Mouse (Mus musculus) thymus, postnatal 0 days (tissue): Measurements from ENCODE around the gene Ch25h. TPM values are rescaled to one million over a fixed set of nuclear protein-coding genes. Genes with fewer than 3 reads are reported as not detected.

Source experiments
- DNase-seq: peaks from one replicate; pipeline ENCODE4 v3.0.0-alpha.2; 2015; ENCODE audit warnings: low spot score
- polyA plus RNA-seq: library from polyadenylated mRNA; unstranded; fragments of >200 nt; fragmentation: Nextera tagmentation; extraction: Ambion mirVana; gene quantifications from 2 replicates; pipeline ENCODE4 v1.2.1, GENCODE M21; 2015

Gene Ch25h
- polyA plus RNA-seq = 1.3 and 2.0 TPM in 2 replicates

GRCm38 (mm10) chr19:34474991-34475971 is at the start of gene Ch25h:
TSS of gene Ch25h (minus strand) at chr19:34475164.
- DNase-seq = peak; percentile 44

DNA sequence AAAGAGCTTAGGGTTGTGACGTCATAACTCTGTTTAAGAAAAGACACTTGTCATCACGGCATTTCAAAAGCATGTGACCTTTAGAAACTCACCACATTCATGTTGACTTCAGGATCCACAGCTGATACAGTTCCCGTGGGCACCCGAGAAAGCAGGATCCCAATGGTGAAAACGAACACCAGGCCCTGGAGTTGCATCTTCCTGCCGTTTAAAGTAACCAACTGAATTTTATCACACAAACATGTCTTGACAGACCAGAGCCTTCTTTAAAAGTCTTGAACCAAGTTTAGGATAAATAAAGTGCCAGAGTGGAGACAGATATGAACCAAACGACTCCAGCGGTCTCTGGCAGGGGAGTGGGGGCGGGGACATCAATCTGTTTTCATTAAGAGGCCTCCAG is 49.7 kb upstream of the Ch25h start:
- no peak for DNase-seq

DNA sequence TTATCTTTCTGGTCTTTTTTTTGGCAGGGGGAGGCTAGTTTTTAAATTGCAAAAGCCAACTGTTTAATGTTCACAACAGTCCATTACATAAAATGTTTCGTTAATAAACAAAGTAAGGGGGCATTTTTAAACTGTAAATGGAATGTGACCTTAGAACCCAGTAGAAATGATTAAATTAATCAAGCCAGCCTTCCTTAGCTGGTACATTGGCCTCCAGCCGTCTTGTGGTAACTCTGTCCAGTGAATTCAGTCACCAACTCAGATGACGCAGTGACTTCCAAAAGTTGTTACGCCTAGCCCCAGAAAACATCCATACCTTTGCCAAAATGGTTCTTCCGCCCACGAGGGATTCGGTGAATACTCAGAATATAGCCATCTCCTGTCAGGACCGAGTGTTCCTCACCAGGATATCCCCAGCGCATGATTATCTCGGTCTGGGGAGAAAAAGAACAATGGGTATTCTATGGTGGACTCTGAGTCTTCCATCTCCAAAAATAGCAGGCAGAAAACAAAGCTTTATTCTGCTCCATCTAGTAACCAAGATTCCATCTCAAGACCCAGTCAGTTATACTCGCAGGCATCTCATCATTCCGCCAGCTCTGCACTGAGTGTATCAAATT is 48.3 kb upstream of the Ch25h start:
- no peak for DNase-seq

GRCm38 (mm10) chr19:34521978-34522377 is 47.0 kb upstream of the Ch25h start:
- no peak for DNase-seq

DNA sequence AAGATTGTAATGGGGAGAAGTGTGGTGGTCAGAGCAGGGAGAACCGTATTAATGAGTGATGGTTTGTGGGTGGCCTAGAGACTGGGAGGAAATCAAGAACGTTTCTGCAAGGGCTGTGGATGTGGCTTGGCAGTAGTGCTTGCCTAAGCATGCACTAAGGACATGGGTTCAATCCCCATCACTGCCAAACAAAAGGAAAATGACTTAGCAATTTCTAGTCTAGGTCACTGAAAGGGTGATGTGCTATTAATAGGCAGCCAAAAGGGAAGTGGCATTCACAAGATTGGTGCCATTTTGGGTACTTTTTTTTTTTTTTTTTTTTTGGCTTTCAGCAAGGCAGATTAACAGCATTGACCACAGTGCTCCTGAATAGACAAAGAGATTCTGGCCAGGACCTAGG is 46.4 kb upstream of the Ch25h start:
- DNase-seq = no peak

DNA sequence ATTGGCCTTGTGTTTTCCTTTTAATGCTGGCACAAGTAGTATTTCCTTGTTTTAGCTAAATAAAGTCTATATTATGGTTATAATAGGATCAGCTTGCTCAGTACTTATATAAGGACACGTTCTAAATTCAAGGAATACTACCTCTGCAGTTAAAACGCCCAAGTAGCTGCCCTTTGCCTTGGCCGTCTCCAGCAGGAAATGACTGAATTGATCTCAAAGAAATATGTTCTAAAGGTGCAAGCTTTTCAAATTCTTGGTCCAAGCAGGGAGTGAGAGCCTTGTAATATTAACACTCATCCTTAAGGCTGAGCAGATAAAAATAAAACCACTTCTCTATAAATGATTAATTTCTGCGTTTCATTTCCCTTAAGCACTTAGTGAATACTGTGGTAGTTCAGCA is 45.1 kb upstream of the Ch25h start:
- no peak for DNase-seq

DNA sequence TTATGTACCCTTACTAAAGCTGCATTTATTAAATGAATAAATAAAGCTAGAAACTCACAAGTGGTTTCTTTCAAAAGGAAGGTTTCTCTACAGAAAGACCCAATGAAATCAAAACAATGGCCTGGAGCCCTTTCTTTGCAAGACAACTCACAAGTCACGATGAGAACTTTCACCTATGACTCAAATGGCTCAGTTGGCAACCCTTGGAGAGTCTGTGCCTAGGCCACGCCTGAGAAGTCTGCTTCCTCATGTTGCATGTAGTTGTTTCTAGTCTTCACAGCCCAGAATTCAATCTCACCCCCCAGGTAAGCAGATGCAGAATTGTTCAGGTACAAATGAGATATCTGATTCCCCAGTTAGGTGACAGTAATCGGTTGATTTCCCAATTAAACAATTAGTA is 44.7 kb upstream of the Ch25h start:
- DNase-seq = no peak

GRCm38 (mm10) chr19:34518786-34519185 is 43.8 kb upstream of the Ch25h start:
- no peak for DNase-seq

- DNase-seq = no peak
Measured at GRCm38 (mm10) chr19:34517812-34518594, 43.0 kb upstream of the Ch25h start.

- no peak for DNase-seq
Measured at GRCm38 (mm10) chr19:34517197-34517596, 42.2 kb upstream of the Ch25h start.

GRCm38 (mm10) chr19:34516346-34516745 is 41.4 kb upstream of the Ch25h start:
- no peak for DNase-seq

DNA sequence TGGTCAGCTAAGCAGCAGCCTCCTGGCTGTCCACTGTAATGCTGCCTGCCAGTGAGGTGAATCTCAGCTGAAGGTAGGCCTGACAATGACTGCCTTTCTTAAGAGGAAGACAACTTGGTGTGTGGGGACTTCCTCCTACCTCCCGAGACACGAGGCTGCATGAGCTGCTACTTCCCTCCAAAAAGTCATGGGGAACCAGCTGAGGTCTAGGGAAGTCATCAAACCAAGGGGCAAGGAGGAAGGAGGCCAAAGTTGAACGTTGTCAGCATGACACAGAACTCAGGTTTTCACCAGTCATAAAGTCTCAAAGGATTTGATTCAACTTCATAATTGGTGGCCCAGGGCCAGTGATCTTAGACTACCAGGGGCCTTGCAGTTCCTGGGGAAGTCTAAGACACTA is 40.7 kb upstream of the Ch25h start:
- no peak for DNase-seq

DNA sequence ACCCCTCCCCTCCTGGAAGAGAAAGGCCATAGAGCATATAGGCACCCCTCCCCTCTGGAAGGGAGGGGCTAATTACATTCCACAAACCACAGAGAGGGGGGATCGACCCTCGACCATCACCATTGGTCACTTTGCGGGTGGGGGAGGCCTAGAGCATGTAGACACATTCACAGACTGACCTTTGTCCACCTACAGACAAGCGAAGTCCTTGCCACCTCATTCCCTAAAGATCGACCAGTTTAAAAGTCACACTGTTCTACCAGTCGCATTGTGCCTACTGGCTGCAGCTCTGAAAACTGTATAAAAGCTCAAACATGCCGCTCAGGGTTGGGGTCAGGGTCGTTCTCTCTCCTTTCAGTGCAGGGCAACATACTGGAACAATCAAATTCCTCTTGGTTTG is 36.6 kb upstream of the Ch25h start:
- no peak for DNase-seq

DNA sequence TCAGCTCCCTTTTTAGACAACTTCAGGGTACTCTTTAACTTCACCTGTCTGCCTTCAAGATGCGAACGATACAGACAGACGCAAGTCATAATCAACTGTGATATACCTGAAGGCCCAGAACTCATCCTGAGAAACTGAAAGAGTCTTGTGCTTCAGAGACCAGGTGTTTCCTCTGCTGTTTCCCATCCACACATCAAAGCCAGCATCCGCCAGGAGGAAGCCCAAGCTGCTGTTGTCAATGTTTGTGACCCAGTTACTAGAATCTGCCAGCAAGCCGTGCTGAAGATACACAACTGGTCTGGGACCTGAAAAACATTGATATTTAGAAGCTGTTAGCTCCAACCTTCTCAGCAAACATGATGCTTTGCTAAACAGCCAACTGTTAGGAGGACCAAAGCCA is 35.8 kb upstream of the Ch25h start:
- peak; percentile 94 for DNase-seq

GRCm38 (mm10) chr19:34505161-34505721 is 30.3 kb upstream of the Ch25h start:
- peak; percentile 76 for DNase-seq

GRCm38 (mm10) chr19:34500763-34501162 is 25.8 kb upstream of the Ch25h start:
- peak; percentile 90 for DNase-seq

DNA sequence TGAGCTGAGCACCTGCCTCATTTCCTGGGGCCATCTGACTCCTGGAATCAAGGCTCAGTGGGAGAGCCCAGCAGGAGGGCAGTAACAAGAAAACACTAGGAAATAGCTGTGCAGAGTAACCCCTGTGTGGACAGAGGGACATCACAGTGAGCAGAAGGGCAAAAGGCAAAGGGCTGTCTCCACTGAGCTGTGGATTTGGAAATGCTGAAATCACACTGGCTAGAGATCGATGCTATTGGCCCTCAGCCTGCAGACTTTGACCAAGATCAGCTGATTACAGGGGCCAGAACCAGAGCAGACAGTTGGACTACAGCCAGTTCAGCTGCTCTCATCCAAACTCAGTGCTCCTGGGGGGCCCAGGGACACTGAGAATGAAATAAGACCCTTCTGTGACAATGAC is 21.4 kb upstream of the Ch25h start:
- no peak for DNase-seq

GRCm38 (mm10) chr19:34493859-34494258 is 18.9 kb upstream of the Ch25h start:
- no peak for DNase-seq

DNA sequence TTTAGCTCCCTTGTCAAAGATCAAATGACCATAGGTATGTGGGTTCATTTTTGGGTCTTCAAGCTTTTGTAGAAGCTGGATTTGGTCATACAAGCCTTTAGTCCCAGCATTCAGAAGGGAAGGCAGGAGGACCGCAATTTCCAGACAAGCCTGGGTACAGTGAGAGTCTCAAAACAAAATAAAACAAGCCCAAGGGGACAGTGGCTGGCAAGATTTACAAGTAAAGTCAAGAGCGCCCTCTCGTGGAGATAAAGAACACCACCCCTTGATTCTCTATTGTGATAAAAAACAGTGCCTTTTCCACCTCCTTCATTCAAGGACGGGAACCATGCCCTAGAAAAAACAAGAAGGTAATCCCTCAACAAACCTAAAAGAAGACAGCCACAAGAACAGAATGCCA is 8.6 kb upstream of the Ch25h start:
- DNase-seq = peak; percentile 75

- peak; percentile 18 for DNase-seq
Measured at GRCm38 (mm10) chr19:34474228-34474990, 555 bp downstream of the Ch25h start.

DNA sequence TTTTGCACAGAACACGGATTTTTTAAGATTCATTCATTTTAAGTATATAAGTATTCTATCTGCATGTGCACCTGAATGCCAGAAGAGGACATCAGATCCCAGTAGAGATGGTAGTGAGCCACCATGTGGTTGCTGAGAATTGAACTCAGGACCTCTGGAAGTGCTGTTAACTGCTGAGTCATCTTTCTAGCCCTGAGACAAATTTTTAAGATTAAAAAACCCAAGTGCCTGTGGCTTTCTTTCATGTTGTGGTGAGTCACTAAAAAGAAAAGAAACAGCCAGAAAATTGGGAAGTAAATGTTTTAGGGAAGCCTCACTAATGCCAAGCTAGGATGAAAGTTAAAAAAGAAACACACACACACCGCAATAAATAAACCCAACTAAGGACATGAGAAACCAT is 3.3 kb downstream of the Ch25h start:
- no peak for DNase-seq
